Mouse (Mus musculus): ENCODE data around the gene Fbxw7.
A peak's percentile ranks its signal among the peaks of the same experiment; 100 is the strongest.

Gene Fbxw7

GRCm38 (mm10) chr3:84889648-84890047, 74.6 kb downstream of the Fbxw7 start:
- no peak for DNase-seq (ENCODE audit: low read depth)

GRCm38 (mm10) chr3:84890983-84891382, 75.9 kb downstream of the Fbxw7 start:
- DNase-seq (ENCODE audit: low read depth), result peak; percentile 31

- DNase-seq (ENCODE audit: low read depth), result no peak
Observed at GRCm38 (mm10) chr3:84897952-84898351, 82.9 kb downstream of the Fbxw7 start.

GRCm38 (mm10) chr3:84906528-84906927, 91.5 kb downstream of the Fbxw7 start:
- DNase-seq (ENCODE audit: low read depth), result no peak

- DNase-seq (ENCODE audit: low read depth), result no peak
Observed at GRCm38 (mm10) chr3:84914284-84914683, 99.2 kb downstream of the Fbxw7 start.

GRCm38 (mm10) chr3:84917903-84918679, 103.0 kb downstream of the Fbxw7 start:
- no peak for DNase-seq (ENCODE audit: low read depth)

GRCm38 (mm10) chr3:84921704-84922420, 106.8 kb downstream of the Fbxw7 start:
- no peak for DNase-seq (ENCODE audit: low read depth)

GRCm38 (mm10) chr3:84923256-84923655, 108.2 kb downstream of the Fbxw7 start:
- no peak for DNase-seq (ENCODE audit: low read depth)

GRCm38 (mm10) chr3:84923670-84924069, 108.6 kb downstream of the Fbxw7 start:
- no peak for DNase-seq (ENCODE audit: low read depth)

- no peak for DNase-seq (ENCODE audit: low read depth)
Observed at GRCm38 (mm10) chr3:84925229-84925628, 110.2 kb downstream of the Fbxw7 start.

- DNase-seq (ENCODE audit: low read depth), result no peak
Observed at GRCm38 (mm10) chr3:84926140-84926539, 111.1 kb downstream of the Fbxw7 start.

- DNase-seq (ENCODE audit: low read depth), result no peak
Observed at GRCm38 (mm10) chr3:84927168-84927794, 112.2 kb downstream of the Fbxw7 start.

- DNase-seq (ENCODE audit: low read depth), result no peak
Observed at GRCm38 (mm10) chr3:84927901-84928300, 112.8 kb downstream of the Fbxw7 start.

- no peak for DNase-seq (ENCODE audit: low read depth)
Observed at GRCm38 (mm10) chr3:84929171-84929570, 114.1 kb downstream of the Fbxw7 start.

- no peak for DNase-seq (ENCODE audit: low read depth)
Observed at GRCm38 (mm10) chr3:84930683-84931082, 115.6 kb downstream of the Fbxw7 start.

GRCm38 (mm10) chr3:84935729-84936128, 120.7 kb downstream of the Fbxw7 start:
- no peak for DNase-seq (ENCODE audit: low read depth)

GRCm38 (mm10) chr3:84936252-84936651, 121.2 kb downstream of the Fbxw7 start:
- no peak for DNase-seq (ENCODE audit: low read depth)

GRCm38 (mm10) chr3:84936956-84937355, 121.9 kb downstream of the Fbxw7 start:
- DNase-seq (ENCODE audit: low read depth), result no peak

- no peak for DNase-seq (ENCODE audit: low read depth)
Observed at GRCm38 (mm10) chr3:84937360-84938355, 122.6 kb downstream of the Fbxw7 start.

- DNase-seq (ENCODE audit: low read depth), result no peak
Observed at GRCm38 (mm10) chr3:84944933-84945332, 129.9 kb downstream of the Fbxw7 start.

- no peak for DNase-seq (ENCODE audit: low read depth)
Observed at GRCm38 (mm10) chr3:84946381-84946780, 131.3 kb downstream of the Fbxw7 start.

- DNase-seq (ENCODE audit: low read depth), result no peak
Observed at GRCm38 (mm10) chr3:84949387-84949786, 134.3 kb downstream of the Fbxw7 start.

All from fibroblast of lung, adult 2 months (primary cell).